Mouse (Mus musculus): ENCODE data around the gene Gatm. TPM values are rescaled to one million over a fixed set of nuclear protein-coding genes. Genes with fewer than 3 reads are reported as not detected.

Gene Gatm
- polyA plus RNA-seq, 1 experiment, result 0.09 TPM

DNA sequence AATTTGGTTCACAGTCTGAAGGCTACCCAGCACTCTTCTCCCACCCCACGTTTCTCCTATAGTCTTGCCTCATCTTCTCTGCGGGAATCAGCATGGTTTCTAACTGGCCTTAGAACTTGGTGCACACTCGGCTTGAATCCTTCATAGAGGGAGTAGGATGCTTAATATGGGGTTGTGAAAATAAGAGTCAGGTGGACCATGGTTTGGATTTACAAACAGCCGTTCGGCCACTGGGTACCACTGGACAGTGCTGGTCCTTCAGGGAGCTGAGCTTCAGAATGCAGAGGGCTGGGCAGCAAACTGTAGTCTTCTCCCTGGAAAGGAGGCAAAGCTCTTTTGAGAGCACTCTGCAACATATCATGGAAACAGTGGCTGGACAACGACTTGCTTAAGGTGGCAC, 6.7 kb upstream of the Gatm start:
- H3K4me3 ChIP-seq (replicated peaks), result no peak overlapping the region
- H3K9me3 ChIP-seq (ENCODE audit: control insufficient read depth, low read length), result peaks cover 2% of the 10 kb centered on the region; the same call in 1 of the 2 replicates
- no peaks in the 10 kb centered on the region for H3K4me1 ChIP-seq (ENCODE audit: control insufficient read depth)
- TF ChIP-seq GATA1 (IDR thresholded peaks at IDR 0.05; ENCODE audit: low read length) (no peak), TAL1 (IDR thresholded peaks at IDR 0.05; ENCODE audit: low read length) (no peak)
- no peaks in the 10 kb centered on the region for H3K36me3 ChIP-seq (ENCODE audit: control insufficient read depth)
- no peaks in the 10 kb centered on the region; the same call in 1 of the 2 replicates for H3K27me3 ChIP-seq (ENCODE audit: control insufficient read depth)

DNA sequence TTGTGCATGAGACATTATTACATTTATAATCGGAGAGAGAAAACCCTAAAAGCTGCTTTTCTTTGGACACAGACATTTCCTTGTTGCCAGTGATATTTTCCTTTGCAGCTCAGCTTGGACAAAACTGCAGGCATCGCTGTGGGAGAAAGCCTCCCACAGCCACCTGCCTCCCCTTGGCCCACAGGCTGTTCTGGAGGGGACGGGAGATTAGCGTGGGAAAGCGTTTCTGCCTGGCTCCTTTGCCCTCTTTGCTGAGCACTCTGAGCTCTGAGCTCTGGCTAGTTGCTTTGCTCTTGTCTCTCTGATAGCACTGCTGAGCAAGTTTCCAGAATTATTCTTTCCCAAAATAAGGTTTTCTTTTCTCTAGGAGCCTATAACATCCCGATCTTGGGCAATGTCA, 5.1 kb upstream of the Gatm start:
- Histone ChIP-seq H3K4me1 (ENCODE audit: control insufficient read depth) (no peaks in the 10 kb centered on the region; the same call in 1 of the 2 replicates), H3K9me3 (ENCODE audit: control insufficient read depth, low read length) (no peaks in the 10 kb centered on the region), H3K4me3 (replicated peaks) (no peak overlapping the region), H3K36me3 (ENCODE audit: control insufficient read depth) (no peaks in the 10 kb centered on the region), H3K27me3 (ENCODE audit: control insufficient read depth) (no peaks in the 10 kb centered on the region; the same call in 1 of the 2 replicates)
- TF ChIP-seq TAL1 (IDR thresholded peaks at IDR 0.05; ENCODE audit: low read length) (no peak), GATA1 (IDR thresholded peaks at IDR 0.05; ENCODE audit: low read length) (no peak)

DNA sequence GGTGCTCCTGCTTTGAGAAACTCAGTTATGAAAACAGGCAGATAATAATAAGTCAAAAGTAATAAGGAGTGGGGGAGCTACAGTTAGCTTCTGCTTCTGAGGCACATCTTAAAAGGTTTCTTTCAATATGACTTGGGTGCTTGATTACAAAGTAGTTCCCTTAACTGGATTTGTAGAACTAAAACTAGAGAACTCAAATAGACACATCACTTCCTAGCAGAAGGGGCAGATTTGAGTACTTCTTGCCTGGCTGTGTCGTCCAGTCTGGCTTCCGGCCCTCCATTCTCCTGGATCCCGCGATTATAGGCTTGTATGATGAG, 511 bp upstream of the Gatm start:
- peaks cover 4% of the 10 kb centered on the region; the same call in 1 of the 2 replicates for H3K4me1 ChIP-seq (ENCODE audit: control insufficient read depth)
- no peak overlapping the region for H3K4me3 ChIP-seq (replicated peaks)
- no peaks in the 10 kb centered on the region for H3K9me3 ChIP-seq (ENCODE audit: control insufficient read depth, low read length)
- TF ChIP-seq TAL1 (IDR thresholded peaks at IDR 0.05; ENCODE audit: low read length), result no peak
- peaks cover 9% of the 10 kb centered on the region for H3K27me3 ChIP-seq (ENCODE audit: control insufficient read depth)
- no peaks in the 10 kb centered on the region for H3K36me3 ChIP-seq (ENCODE audit: control insufficient read depth)

DNA sequence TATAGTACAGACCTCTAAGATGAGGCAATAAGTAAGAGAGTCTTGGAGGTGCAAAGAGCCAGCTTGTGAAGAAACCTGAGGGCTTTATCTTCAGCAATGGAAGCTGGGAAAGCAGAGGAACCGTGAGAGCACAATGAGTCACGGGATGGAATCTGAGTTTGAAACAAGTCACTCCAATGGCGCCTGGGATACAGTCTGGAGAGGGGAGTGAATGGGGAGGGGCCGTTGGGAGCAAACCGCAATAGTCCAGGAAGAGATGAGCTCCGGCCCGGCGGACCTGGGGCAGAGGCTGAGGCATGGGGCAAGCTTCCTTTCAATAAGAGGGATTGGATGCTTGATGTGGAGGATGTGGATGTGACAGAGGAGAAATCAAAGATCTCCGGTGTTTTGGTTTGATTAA, 2.3 kb downstream of the Gatm start:
- Histone ChIP-seq H3K36me3 (ENCODE audit: control insufficient read depth) (no peaks in the 10 kb centered on the region), H3K4me1 (ENCODE audit: control insufficient read depth) (peaks cover 4% of the 10 kb centered on the region; the same call in 1 of the 2 replicates), H3K9me3 (ENCODE audit: control insufficient read depth, low read length) (no peaks in the 10 kb centered on the region), H3K4me3 (replicated peaks) (no peak overlapping the region), H3K27me3 (ENCODE audit: control insufficient read depth) (peaks cover 9% of the 10 kb centered on the region)
- TF ChIP-seq TAL1 (IDR thresholded peaks at IDR 0.05; ENCODE audit: low read length) (no peak), GATA1 (IDR thresholded peaks at IDR 0.05; ENCODE audit: low read length) (no peak)

DNA sequence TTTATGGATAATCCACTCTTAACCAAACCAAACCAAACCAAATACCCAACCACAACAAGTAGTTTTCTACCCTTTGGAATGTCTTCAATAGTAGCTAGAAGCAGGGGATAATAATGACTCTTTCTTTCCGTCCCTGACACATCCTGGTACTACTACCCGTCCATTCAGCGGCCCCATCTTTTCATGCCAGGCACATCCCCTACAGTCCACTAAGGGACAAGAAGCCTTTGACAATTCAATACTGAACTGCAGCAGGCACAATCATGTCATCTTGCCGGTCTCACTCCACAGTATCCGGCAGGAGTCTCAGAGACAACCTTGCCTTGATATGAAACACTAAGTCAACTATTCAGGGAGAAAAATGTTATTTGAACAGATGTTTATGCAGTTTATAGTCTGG, 5.3 kb downstream of the Gatm start:
- no peaks in the 10 kb centered on the region for H3K9me3 ChIP-seq (ENCODE audit: control insufficient read depth, low read length)
- H3K36me3 ChIP-seq (ENCODE audit: control insufficient read depth), result no peaks in the 10 kb centered on the region
- no peak overlapping the region for H3K4me3 ChIP-seq (replicated peaks)
- H3K27me3 ChIP-seq (ENCODE audit: control insufficient read depth), result peaks cover 6% of the 10 kb centered on the region
- peaks cover under 1% of the 10 kb centered on the region; the same call in 1 of the 2 replicates for H3K4me1 ChIP-seq (ENCODE audit: control insufficient read depth)
- TF ChIP-seq TAL1 (IDR thresholded peaks at IDR 0.05; ENCODE audit: low read length) (no peak), GATA1 (IDR thresholded peaks at IDR 0.05; ENCODE audit: low read length) (no peak)

DNA sequence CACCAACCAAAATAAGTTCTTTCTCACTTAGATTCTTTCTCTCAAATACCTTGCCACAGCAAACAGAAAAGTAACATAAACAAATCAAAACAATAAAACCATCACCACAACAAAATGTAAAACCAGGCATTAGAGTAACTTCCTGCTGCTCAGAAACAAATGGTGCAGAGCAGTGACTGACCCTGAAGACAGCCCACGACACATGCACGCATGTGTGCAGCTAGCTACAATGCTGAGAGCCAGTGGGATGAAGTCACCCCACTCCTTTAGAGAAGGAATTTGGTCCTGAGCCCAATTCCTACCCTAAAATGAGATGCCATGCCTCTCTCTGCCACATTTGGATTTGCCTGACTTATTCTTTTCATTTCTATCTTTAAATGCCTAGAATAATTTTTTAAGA, 9.7 kb downstream of the Gatm start:
- Histone ChIP-seq H3K4me3 (replicated peaks) (no peak overlapping the region), H3K36me3 (ENCODE audit: control insufficient read depth) (no peaks in the 10 kb centered on the region), H3K27me3 (ENCODE audit: control insufficient read depth) (no peaks in the 10 kb centered on the region), H3K9me3 (ENCODE audit: control insufficient read depth, low read length) (no peaks in the 10 kb centered on the region), H3K4me1 (ENCODE audit: control insufficient read depth) (no peaks in the 10 kb centered on the region)
- no peak for TF ChIP-seq TAL1 (IDR thresholded peaks at IDR 0.05; ENCODE audit: low read length)
- no peak for TF ChIP-seq GATA1 (IDR thresholded peaks at IDR 0.05; ENCODE audit: low read length)

DNA sequence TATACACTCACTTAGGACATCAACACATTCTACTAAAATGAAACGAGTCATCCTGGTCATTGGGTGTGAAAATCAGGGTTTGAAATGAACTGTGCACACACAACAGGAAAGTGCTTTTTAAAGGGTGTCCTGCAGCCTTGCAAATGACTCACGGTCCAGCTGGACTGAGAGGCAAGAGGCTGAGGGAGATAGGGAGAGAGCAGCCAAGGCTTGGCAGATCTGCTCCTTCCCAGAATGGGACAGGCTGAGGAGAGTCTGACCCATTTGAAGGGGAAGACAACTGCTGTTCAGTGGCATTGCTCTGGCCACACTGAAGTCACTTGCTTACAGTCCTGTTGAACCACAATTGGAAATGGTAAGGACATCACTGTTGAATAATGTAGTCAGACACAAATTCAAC, 11.4 kb downstream of the Gatm start:
- H3K4me3 ChIP-seq (replicated peaks), result no peak overlapping the region
- TF ChIP-seq TAL1 (IDR thresholded peaks at IDR 0.05; ENCODE audit: low read length) (no peak), GATA1 (IDR thresholded peaks at IDR 0.05; ENCODE audit: low read length) (no peak)
- no peaks in the 10 kb centered on the region for H3K4me1 ChIP-seq (ENCODE audit: control insufficient read depth)
- no peaks in the 10 kb centered on the region for H3K9me3 ChIP-seq (ENCODE audit: control insufficient read depth, low read length)
- H3K36me3 ChIP-seq (ENCODE audit: control insufficient read depth), result no peaks in the 10 kb centered on the region
- H3K27me3 ChIP-seq (ENCODE audit: control insufficient read depth), result no peaks in the 10 kb centered on the region

DNA sequence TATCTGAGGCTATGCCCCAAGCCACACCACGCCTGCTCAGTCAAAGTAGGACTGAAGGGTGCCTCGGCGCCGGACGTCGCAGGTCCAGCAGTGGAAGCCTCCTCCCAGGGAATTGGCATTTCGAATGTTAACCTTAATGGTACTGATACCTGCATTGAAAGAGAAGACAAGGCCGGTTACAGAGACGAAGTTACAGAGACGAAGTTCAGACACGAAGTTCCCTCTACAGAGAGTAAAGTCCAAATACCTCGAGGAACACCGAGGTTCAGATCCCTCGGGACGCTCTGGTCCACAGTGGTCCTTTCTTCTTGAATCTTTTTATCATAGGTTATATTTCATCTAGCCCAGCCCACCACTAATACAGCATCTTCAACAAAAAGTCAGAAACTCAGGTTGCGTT, 15.6 kb downstream of the Gatm start:
- H3K27me3 ChIP-seq (ENCODE audit: control insufficient read depth), result no peaks in the 10 kb centered on the region
- H3K4me1 ChIP-seq (ENCODE audit: control insufficient read depth), result no peaks in the 10 kb centered on the region
- no peak overlapping the region for H3K4me3 ChIP-seq (replicated peaks)
- no peaks in the 10 kb centered on the region for H3K9me3 ChIP-seq (ENCODE audit: control insufficient read depth, low read length)
- no peak for TF ChIP-seq TAL1 (IDR thresholded peaks at IDR 0.05; ENCODE audit: low read length)
- TF ChIP-seq GATA1 (IDR thresholded peaks at IDR 0.05; ENCODE audit: low read length), result no peak
- H3K36me3 ChIP-seq (ENCODE audit: control insufficient read depth), result no peaks in the 10 kb centered on the region

DNA sequence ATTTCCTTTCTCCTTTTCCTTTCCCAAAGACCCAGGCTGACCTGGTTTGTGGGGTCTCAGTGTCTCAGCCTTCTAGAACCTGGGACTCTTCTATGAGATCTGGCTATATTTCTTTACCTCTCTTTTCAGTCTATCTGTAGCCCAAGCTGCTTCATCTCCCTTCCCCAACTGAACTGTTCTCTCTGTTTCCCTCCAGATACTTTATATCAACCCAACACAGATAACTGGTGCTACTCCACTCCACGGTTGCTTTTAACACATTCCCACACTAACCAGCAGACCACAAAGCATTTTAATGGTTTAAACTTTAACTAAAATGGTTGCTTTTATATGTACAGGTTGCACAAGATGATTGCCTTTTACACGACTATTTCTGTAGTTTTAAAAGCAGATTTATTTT, 19.9 kb downstream of the Gatm start:
- Histone ChIP-seq H3K4me1 (ENCODE audit: control insufficient read depth) (no peaks in the 10 kb centered on the region), H3K36me3 (ENCODE audit: control insufficient read depth) (no peaks in the 10 kb centered on the region), H3K27me3 (ENCODE audit: control insufficient read depth) (no peaks in the 10 kb centered on the region), H3K9me3 (ENCODE audit: control insufficient read depth, low read length) (no peaks in the 10 kb centered on the region), H3K4me3 (replicated peaks) (no peak overlapping the region)
- TF ChIP-seq GATA1 (IDR thresholded peaks at IDR 0.05; ENCODE audit: low read length), result no peak
- no peak for TF ChIP-seq TAL1 (IDR thresholded peaks at IDR 0.05; ENCODE audit: low read length)

DNA sequence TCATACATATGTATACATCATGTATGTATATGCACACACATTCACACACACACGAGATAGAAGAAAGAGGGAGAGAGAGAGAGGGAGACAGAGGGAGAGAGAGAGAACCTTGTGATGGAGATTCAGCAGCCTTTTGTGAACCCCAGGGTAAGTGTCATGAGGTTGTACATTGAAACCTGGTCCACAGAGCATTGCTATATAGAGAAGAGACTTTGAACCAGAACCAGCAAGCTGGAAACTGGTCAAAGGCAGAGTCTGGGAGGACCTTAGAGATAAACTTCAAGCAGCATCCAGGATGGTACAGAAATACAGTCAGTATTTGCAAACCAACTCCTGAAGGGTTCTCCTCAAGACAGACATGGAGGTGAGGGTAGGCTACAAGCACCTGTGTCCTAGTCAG, 20.8 kb downstream of the Gatm start:
- H3K9me3 ChIP-seq (ENCODE audit: control insufficient read depth, low read length), result no peaks in the 10 kb centered on the region
- no peaks in the 10 kb centered on the region for H3K4me1 ChIP-seq (ENCODE audit: control insufficient read depth)
- no peak overlapping the region for H3K4me3 ChIP-seq (replicated peaks)
- H3K36me3 ChIP-seq (ENCODE audit: control insufficient read depth), result no peaks in the 10 kb centered on the region
- no peaks in the 10 kb centered on the region for H3K27me3 ChIP-seq (ENCODE audit: control insufficient read depth)
- TF ChIP-seq GATA1 (IDR thresholded peaks at IDR 0.05; ENCODE audit: low read length), result no peak
- no peak for TF ChIP-seq TAL1 (IDR thresholded peaks at IDR 0.05; ENCODE audit: low read length)

Data from erythroblast, embryonic 14.5 days (primary cell).